Mouse (Mus musculus): ENCODE measurements around the gene Tmem161a. TPM values are rescaled to one million over a fixed set of nuclear protein-coding genes. Genes with fewer than 3 reads are reported as not detected.

Tmem161a gene
- polyA plus RNA-seq, 3 experiments from 2014 or later: 20.8 to 30.3 (median 23.3) TPM

GRCm38 (mm10) chr8:70163316-70163715 is 8.8 kb upstream of the Tmem161a start:
- ATAC-seq: no peak

GRCm38 (mm10) chr8:70166504-70167110 is 5.5 kb upstream of the Tmem161a start:
- ATAC-seq: peak; percentile 88

- no peak for ATAC-seq
Observed at GRCm38 (mm10) chr8:70170116-70170515, 2.0 kb upstream of the Tmem161a start.

- ATAC-seq: no peak
Observed at GRCm38 (mm10) chr8:70170748-70171147, 1.4 kb upstream of the Tmem161a start.

GRCm38 (mm10) chr8:70171240-70171639 is 916 bp upstream of the Tmem161a start:
- ATAC-seq: no peak

GRCm38 (mm10) chr8:70173320-70173719 is 1.2 kb downstream of the Tmem161a start:
- ATAC-seq: no peak

- ATAC-seq: no peak
Observed at GRCm38 (mm10) chr8:70174079-70174478, 1.9 kb downstream of the Tmem161a start.

GRCm38 (mm10) chr8:70178231-70178630 is 6.1 kb downstream of the Tmem161a start:
- ATAC-seq: no peak

GRCm38 (mm10) chr8:70179082-70179481 is 6.9 kb downstream of the Tmem161a start:
- peak; percentile 48 for ATAC-seq

- ATAC-seq: no peak
Observed at GRCm38 (mm10) chr8:70181212-70181902, 9.2 kb downstream of the Tmem161a start.

- ATAC-seq: no peak
Observed at GRCm38 (mm10) chr8:70181903-70182252, 9.7 kb downstream of the Tmem161a start.

GRCm38 (mm10) chr8:70183194-70183593 is 11.0 kb downstream of the Tmem161a start:
- ATAC-seq: no peak

GRCm38 (mm10) chr8:70188707-70189106 is 16.6 kb downstream of the Tmem161a start:
- ATAC-seq: no peak

- ATAC-seq: no peak
Observed at GRCm38 (mm10) chr8:70193238-70193637, 21.1 kb downstream of the Tmem161a start.

GRCm38 (mm10) chr8:70194191-70194590 is 22.0 kb downstream of the Tmem161a start:
- ATAC-seq: no peak

- no peak for ATAC-seq
Observed at GRCm38 (mm10) chr8:70195762-70196161, 23.6 kb downstream of the Tmem161a start.

GRCm38 (mm10) chr8:70197603-70198002 is 25.4 kb downstream of the Tmem161a start:
- no peak for ATAC-seq

GRCm38 (mm10) chr8:70200098-70200681 is 28.0 kb downstream of the Tmem161a start:
- no peak for ATAC-seq

GRCm38 (mm10) chr8:70201417-70201816 is 29.3 kb downstream of the Tmem161a start:
- ATAC-seq: no peak

- no peak for ATAC-seq
Observed at GRCm38 (mm10) chr8:70203072-70203471, 30.9 kb downstream of the Tmem161a start.

GRCm38 (mm10) chr8:70204757-70205156 is 32.6 kb downstream of the Tmem161a start:
- ATAC-seq: no peak

- no peak for ATAC-seq
Observed at GRCm38 (mm10) chr8:70208130-70208529, 36.0 kb downstream of the Tmem161a start.

- ATAC-seq: no peak
Observed at GRCm38 (mm10) chr8:70210538-70210937, 38.4 kb downstream of the Tmem161a start.

GRCm38 (mm10) chr8:70211275-70211674 is 39.1 kb downstream of the Tmem161a start:
- ATAC-seq: no peak

Measured in inflammation-experienced regulatory T-cells, adult 6 months (primary cell).